Mouse (Mus musculus): ENCODE measurements around the gene Ranbp9. TPM values are rescaled to one million over a fixed set of nuclear protein-coding genes. Genes with fewer than 3 reads are reported as not detected.

Gene Ranbp9
- polyA plus RNA-seq (2017; shearing (Covaris generic)), result 13.3 TPM

GRCm38 (mm10) chr13:43480957-43481858, at the start of gene Ranbp9:
Ranbp9 (minus strand) TSS chr13:43481282.

GRCm38 (mm10) chr13:43398297-43399080, 82.6 kb downstream of the Ranbp9 start, which contains the start of gene Nol7:
Nol7 (plus strand) TSS chr13:43398390.

GRCm38 (mm10) chr13:43364985-43365824, 115.9 kb downstream of the Ranbp9 start, which contains the start of gene Sirt5:
Sirt5 (plus strand) TSS chr13:43365496.

Other genes with a start within 250 kb of the Ranbp9 start
- 3.1 TPM for gene Gfod1, start 177.1 kb downstream of the Ranbp9 start, polyA plus RNA-seq (2017; shearing (Covaris generic))
- gene Sirt5, start 115.8 kb downstream of the Ranbp9 start, polyA plus RNA-seq (2017; shearing (Covaris generic)), result 24.5 TPM
- gene Nol7, start 82.9 kb downstream of the Ranbp9 start, polyA plus RNA-seq (2017; shearing (Covaris generic)), result 111 TPM
- 7.5 TPM for gene Mcur1, start 78.9 kb upstream of the Ranbp9 start, polyA plus RNA-seq (2017; shearing (Covaris generic))
- not detected for gene Rnf182, start 134.4 kb upstream of the Ranbp9 start, polyA plus RNA-seq (2017; shearing (Covaris generic))